Mouse (Mus musculus) monocyte, adult 59 days (primary cell): Measurements from ENCODE around the gene Pold1. TPM values are rescaled to one million over a fixed set of nuclear protein-coding genes. Genes with fewer than 3 reads are reported as not detected.

ENCODE experiments used
- total RNA-seq, 2 experiments: library from RNA; stranded (reverse); gene quantifications; one replicate each; pipeline ENCODE4 v1.2.4; 2023

The Pold1 gene
- total RNA-seq, result 10 to 100 TPM; 14.4 to 18.7 TPM

GRCm38 (mm10) chr7:44548497-44549087, at the start of gene Pold1:
Pold1 (minus strand) TSS chr7:44548849.

GRCm38 (mm10) chr7:44590402-44591347, 42.0 kb upstream of the Pold1 start, which contains the start of gene Kcnc3:
Kcnc3 (plus strand) TSS chr7:44590664.

GRCm38 (mm10) chr7:44572213-44572701, 23.6 kb upstream of the Pold1 start, which contains the start of gene Napsa:
Napsa (plus strand) TSS chr7:44572380.

GRCm38 (mm10) chr7:44553826-44554225, 5.2 kb upstream of the Pold1 start, which contains the start of gene Nr1h2:
Nr1h2 (minus strand) TSS chr7:44553951.

GRCm38 (mm10) chr7:44531946-44532732, 16.5 kb downstream of the Pold1 start, which contains the start of gene Spib:
Spib (minus strand) TSS chr7:44532071.

GRCm38 (mm10) chr7:44524502-44524901, 24.1 kb downstream of the Pold1 start, which contains the start of gene Mybpc2:
Mybpc2 (minus strand) TSS chr7:44524656.

GRCm38 (mm10) chr7:44495992-44496770, 52.5 kb downstream of the Pold1 start, which contains the start of the genes Emc10 and Fam71e1:
Emc10 (minus strand) TSS chr7:44496529.
Fam71e1 (plus strand) TSS chr7:44496581.

Other genes starting within 250 kb of the Pold1 start
- under 1 TPM; 0.31 to 0.33 TPM for gene Clec11a, start 241.9 kb downstream of the Pold1 start, total RNA-seq
- gene Shank1, start 238.6 kb downstream of the Pold1 start, total RNA-seq, result 1 to 10 TPM; 1.1 to 1.2 TPM
- gene Syt3, start 164.7 kb downstream of the Pold1 start, total RNA-seq, result 1 to 10 TPM in 1 of 2 experiments, under 1 TPM in 1; 0.89 to 1.4 TPM
- gene 1700008O03Rik, start 163.0 kb downstream of the Pold1 start, total RNA-seq, result 1 to 10 TPM; 1.0 to 1.2 TPM
- gene Lrrc4b, start 119.8 kb downstream of the Pold1 start, total RNA-seq, result not detected
- gene Aspdh, start 83.5 kb downstream of the Pold1 start, total RNA-seq, result not detected
- gene Josd2, start 80.9 kb downstream of the Pold1 start, total RNA-seq, result 10 to 100 TPM; 44.5 to 50.4 TPM
- gene Emc10, start 52.3 kb downstream of the Pold1 start, total RNA-seq, result 10 to 100 TPM; 58.9 to 60.9 TPM
- 1 to 10 TPM; 2.8 to 3.8 TPM for gene Fam71e1, start 52.3 kb downstream of the Pold1 start, total RNA-seq
- gene Mybpc2, start 24.2 kb downstream of the Pold1 start, total RNA-seq, result under 1 TPM; 0.13 to 0.27 TPM
- 1 to 10 TPM; 5.7 to 9.4 TPM for gene Spib, start 16.8 kb downstream of the Pold1 start, total RNA-seq
- 100 to 1,000 TPM; 256 TPM for gene Nr1h2, start 5.1 kb upstream of the Pold1 start, total RNA-seq
- 100 to 1,000 TPM; 353 to 405 TPM for gene Napsa, start 23.5 kb upstream of the Pold1 start, total RNA-seq
- 1 to 10 TPM; 1.7 to 3.4 TPM for gene Kcnc3, start 41.8 kb upstream of the Pold1 start, total RNA-seq
- 1 to 10 TPM in 1 of 2 experiments, under 1 TPM in 1; 0.15 to 1.3 TPM for gene Myh14, start 122.0 kb upstream of the Pold1 start, total RNA-seq
- not detected for gene Izumo2, start 159.9 kb upstream of the Pold1 start, total RNA-seq
- gene Vrk3, start 199.6 kb upstream of the Pold1 start, total RNA-seq, result 10 to 100 TPM; 57.7 to 61.2 TPM
- gene Zfp473, start 202.2 kb upstream of the Pold1 start, total RNA-seq, result 1 to 10 TPM in 1 of 2 experiments, under 1 TPM in 1; 0.33 to 1.1 TPM